Mouse (Mus musculus) heart, embryonic 16.5 days (tissue): ENCODE measurements at regions not wholly inside any gene's neighbourhood (a gene's known extent, or its start where the extent isn't known, plus 50 kb on each side); places are given as distances from the start of the nearest gene placed in this dataset.
A peak's percentile ranks its signal among the peaks of the same experiment; 100 is the strongest.

ENCODE experiments used
- ATAC-seq: fragments of 200-750 bp; cut with Nextera tagmentation; replicated peaks from 2 replicates; pipeline ENCODE4 v1.8.0; 2017; ENCODE audit warnings: moderate number of reproducible peaks; ENCODE audit not compliant: insufficient read depth, low FRiP score; ENCODE audit errors: extremely low read depth
- H3K27ac ChIP-seq: fragments of 300-500 bp; sonication (generic); 2 replicates; pipeline ENCODE4 v1.5.1; 2014; ENCODE audit warnings: mild to moderate bottlenecking, low read length, control low read depth, moderate library complexity
- H3K27me3 ChIP-seq: fragments of 300-500 bp; sonication (generic); 2 replicates; pipeline ENCODE4 v1.6.1; 2014; ENCODE audit warnings: low read length, mixed read lengths; ENCODE audit not compliant: control insufficient read depth, insufficient read depth
- H3K36me3 ChIP-seq: fragments of 300-500 bp; sonication (generic); 2 replicates; pipeline ENCODE4 v1.6.1; 2014; ENCODE audit not compliant: control insufficient read depth, insufficient read depth
- H3K4me1 ChIP-seq: fragments of 300-500 bp; sonication (generic); 2 replicates; pipeline ENCODE4 v1.6.1; 2014; ENCODE audit warnings: low read length, mixed read lengths; ENCODE audit not compliant: control insufficient read depth, insufficient read depth
- H3K4me2 ChIP-seq: fragments of 300-500 bp; sonication (generic); 2 replicates; pipeline ENCODE4 v1.6.1; 2014; ENCODE audit warnings: low read depth, mild to moderate bottlenecking, control low read depth, low read length
- H3K4me3 ChIP-seq: fragments of 300-500 bp; sonication (generic); 2 replicates; pipeline ENCODE4 v1.5.1; 2014; ENCODE audit warnings: mild to moderate bottlenecking, control low read depth, low read length
- H3K9ac ChIP-seq: fragments of 300-500 bp; sonication (generic); 2 replicates; pipeline ENCODE4 v1.6.1; 2014; ENCODE audit warnings: low read length, control low read depth
- H3K9me3 ChIP-seq: fragments of 300-500 bp; sonication (generic); replicated peaks from 2 replicates; pipeline ENCODE4 v1.6.1; 2016; ENCODE audit warnings: low read length; ENCODE audit not compliant: control insufficient read depth
- WGBS: fragments of 180-500 bp; shearing (Covaris S2); extraction: QIAGEN DNeasy Blood & Tissue Kit; methylation state at CpG from one replicate; pipeline ENCODE4 v1.1.7; 2014; 5-methylcytosine and 5-hydroxymethylcytosine counted together

GRCm38 (mm10) chr12:25192216-25192615 lies 95.3 kb upstream of the Id2 start:
- 81% methylated on average over 6 of the region's 6 CpGs for WGBS

GRCm38 (mm10) chr12:25190360-25190759 lies 93.4 kb upstream of the Id2 start:
- Histone ChIP-seq H3K27me3 (no peaks in the 10 kb centered on the region), H3K4me3 (no peak overlapping the region), H3K4me1 (peaks cover 12% of the 10 kb centered on the region; the same call in 1 of the 2 replicates), H3K9me3 (no peaks in the 10 kb centered on the region), H3K9ac (no peak overlapping the region), H3K36me3 (no peaks in the 10 kb centered on the region), H3K27ac (peak overlapping the region; percentile 77), H3K4me2 (peak overlapping the region; percentile 6; the same call in 1 of the 2 replicates)
- peak; percentile 63; the same call in 1 of the 2 replicates for ATAC-seq
- 33% methylated on average over 6 of the region's 6 CpGs for WGBS

More at GRCm38 (mm10) chr12:25192216-25192615, 95.3 kb upstream of the Id2 start:
- Histone ChIP-seq H3K4me2 (no peak overlapping the region), H3K27me3 (no peaks in the 10 kb centered on the region), H3K36me3 (no peaks in the 10 kb centered on the region), H3K4me3 (no peak overlapping the region), H3K4me1 (peaks cover 12% of the 10 kb centered on the region; the same call in 1 of the 2 replicates), H3K9ac (no peak overlapping the region), H3K27ac (no peak overlapping the region), H3K9me3 (no peaks in the 10 kb centered on the region)
- ATAC-seq: no peak

- 47% methylated on average over 16 of the region's 16 CpGs for WGBS
- peaks cover 12% of the 10 kb centered on the region; the same call in 1 of the 2 replicates for H3K4me1 ChIP-seq
- H3K9me3 ChIP-seq: no peaks in the 10 kb centered on the region
- H3K36me3 ChIP-seq: no peaks in the 10 kb centered on the region
- no peaks in the 10 kb centered on the region for H3K27me3 ChIP-seq
- H3K4me3 ChIP-seq: no peak overlapping the region
- ATAC-seq: peak; percentile 58
- H3K9ac ChIP-seq: no peak overlapping the region
- no peak overlapping the region for H3K4me2 ChIP-seq
- H3K27ac ChIP-seq: peak overlapping the region; percentile 77
Measured at GRCm38 (mm10) chr12:25189174-25189761, 92.3 kb upstream of the Id2 start.

GRCm38 (mm10) chr12:25188556-25188955 lies 91.6 kb upstream of the Id2 start:
- H3K9me3 ChIP-seq: no peaks in the 10 kb centered on the region
- no peak overlapping the region for H3K4me3 ChIP-seq
- no peak overlapping the region for H3K9ac ChIP-seq
- no peak for ATAC-seq
- peaks cover 12% of the 10 kb centered on the region; the same call in 1 of the 2 replicates for H3K4me1 ChIP-seq
- no peak overlapping the region for H3K4me2 ChIP-seq
- H3K27ac ChIP-seq: no peak overlapping the region; the same call in 1 of the 2 replicates
- 33% methylated on average over 3 of the region's 3 CpGs for WGBS
- no peaks in the 10 kb centered on the region for H3K36me3 ChIP-seq
- no peaks in the 10 kb centered on the region for H3K27me3 ChIP-seq

- peaks cover 12% of the 10 kb centered on the region; the same call in 1 of the 2 replicates for H3K4me1 ChIP-seq
Measured at GRCm38 (mm10) chr12:25187216-25187615, 90.3 kb upstream of the Id2 start.

GRCm38 (mm10) chr12:25182680-25183079 lies 85.7 kb upstream of the Id2 start:
- Histone ChIP-seq H3K27ac (no peak overlapping the region), H3K4me1 (no peaks in the 10 kb centered on the region), H3K4me2 (no peak overlapping the region), H3K9me3 (no peaks in the 10 kb centered on the region; the same call in 1 of the 2 replicates), H3K27me3 (no peaks in the 10 kb centered on the region), H3K9ac (no peak overlapping the region), H3K4me3 (no peak overlapping the region), H3K36me3 (no peaks in the 10 kb centered on the region)
- ATAC-seq: no peak
- 75% methylated on average over 4 of the region's 4 CpGs for WGBS

More at GRCm38 (mm10) chr12:25187216-25187615, 90.3 kb upstream of the Id2 start:
- Histone ChIP-seq H3K36me3 (no peaks in the 10 kb centered on the region), H3K4me2 (no peak overlapping the region), H3K9ac (no peak overlapping the region), H3K27me3 (no peaks in the 10 kb centered on the region), H3K4me3 (no peak overlapping the region), H3K27ac (no peak overlapping the region), H3K9me3 (no peaks in the 10 kb centered on the region)
- WGBS: 61% methylated on average over 3 of the region's 3 CpGs
- ATAC-seq: no peak

GRCm38 (mm10) chr12:25181317-25181716 lies 84.4 kb upstream of the Id2 start:
- no peaks in the 10 kb centered on the region for H3K36me3 ChIP-seq
- no peak overlapping the region for H3K4me3 ChIP-seq
- ATAC-seq: no peak
- no peak overlapping the region for H3K4me2 ChIP-seq
- H3K27ac ChIP-seq: no peak overlapping the region
- 90% methylated on average over 8 of the region's 8 CpGs for WGBS
- no peaks in the 10 kb centered on the region for H3K27me3 ChIP-seq
- no peak overlapping the region for H3K9ac ChIP-seq
- H3K4me1 ChIP-seq: no peaks in the 10 kb centered on the region
- no peaks in the 10 kb centered on the region; the same call in 1 of the 2 replicates for H3K9me3 ChIP-seq

GRCm38 (mm10) chr12:25180861-25181260 lies 83.9 kb upstream of the Id2 start:
- H3K9ac ChIP-seq: no peak overlapping the region
- no peak for ATAC-seq
- no peaks in the 10 kb centered on the region; the same call in 1 of the 2 replicates for H3K9me3 ChIP-seq
- no peaks in the 10 kb centered on the region for H3K27me3 ChIP-seq
- no peak overlapping the region for H3K27ac ChIP-seq
- no peak overlapping the region for H3K4me2 ChIP-seq
- H3K4me1 ChIP-seq: no peaks in the 10 kb centered on the region
- no peak overlapping the region for H3K4me3 ChIP-seq
- WGBS: 89% methylated on average over 1 of the region's 1 CpGs
- no peaks in the 10 kb centered on the region for H3K36me3 ChIP-seq

- Histone ChIP-seq H3K4me2 (no peak overlapping the region), H3K27ac (no peak overlapping the region), H3K27me3 (no peaks in the 10 kb centered on the region), H3K9ac (no peak overlapping the region), H3K4me3 (no peak overlapping the region), H3K36me3 (no peaks in the 10 kb centered on the region), H3K9me3 (no peaks in the 10 kb centered on the region; the same call in 1 of the 2 replicates), H3K4me1 (no peaks in the 10 kb centered on the region)
- 40% methylated on average over 3 of the region's 3 CpGs for WGBS
- ATAC-seq: no peak
Measured at GRCm38 (mm10) chr12:25180289-25180688, 83.3 kb upstream of the Id2 start.
